Mouse (Mus musculus): ENCODE measurements at regions not wholly inside any gene's neighbourhood (a gene's known extent, or its start where the extent isn't known, plus 50 kb on each side); places are given as distances from the start of the nearest gene placed in this dataset.
A peak's percentile ranks its signal among the peaks of the same experiment; 100 is the strongest.

GRCm38 (mm10) chr8:103272305-103273079 lies 487.1 kb upstream of the Cdh11 start:
- DNase-seq: no peak

GRCm38 (mm10) chr8:103273476-103273875 lies 488.0 kb upstream of the Cdh11 start:
- DNase-seq: no peak

- DNase-seq: no peak
Measured at GRCm38 (mm10) chr8:103281801-103282200, 496.4 kb upstream of the Cdh11 start.

GRCm38 (mm10) chr8:103288561-103288974 lies 503.1 kb upstream of the Cdh11 start:
- DNase-seq: no peak

GRCm38 (mm10) chr8:103292896-103293295 lies 507.5 kb upstream of the Cdh11 start:
- no peak for DNase-seq

- peak in 1 of 2 experiments; percentile 7 for DNase-seq
Measured at GRCm38 (mm10) chr8:103306476-103307183, 521.2 kb upstream of the Cdh11 start.

- DNase-seq: no peak
Measured at GRCm38 (mm10) chr8:103313576-103313975, 528.1 kb upstream of the Cdh11 start.

- no peak for DNase-seq
Measured at GRCm38 (mm10) chr8:103314279-103315022, 529.0 kb upstream of the Cdh11 start.

GRCm38 (mm10) chr8:103315742-103316141 lies 530.3 kb upstream of the Cdh11 start:
- DNase-seq: no peak

GRCm38 (mm10) chr8:103316691-103317091 lies 531.2 kb upstream of the Cdh11 start:
- no peak for DNase-seq

GRCm38 (mm10) chr8:103317149-103317725 lies 531.8 kb upstream of the Cdh11 start:
- no peak for DNase-seq

GRCm38 (mm10) chr8:103324016-103324665 lies 538.7 kb upstream of the Cdh11 start:
- no peak for DNase-seq

GRCm38 (mm10) chr8:103331415-103331814 lies 546.0 kb upstream of the Cdh11 start:
- no peak for DNase-seq

GRCm38 (mm10) chr8:103337314-103337713 lies 551.9 kb upstream of the Cdh11 start:
- no peak for DNase-seq

- DNase-seq: no peak
Measured at GRCm38 (mm10) chr8:103339042-103339441, 553.6 kb upstream of the Cdh11 start.

- no peak for DNase-seq
Measured at GRCm38 (mm10) chr8:103339951-103340350, 554.5 kb upstream of the Cdh11 start.

- no peak for DNase-seq
Measured at GRCm38 (mm10) chr8:103343891-103344290, 558.4 kb upstream of the Cdh11 start.

- DNase-seq: no peak
Measured at GRCm38 (mm10) chr8:103344871-103345270, 559.4 kb upstream of the Cdh11 start.

GRCm38 (mm10) chr8:103347158-103347871 lies 561.9 kb upstream of the Cdh11 start:
- no peak for DNase-seq

GRCm38 (mm10) chr8:103361713-103362112 lies 576.3 kb upstream of the Cdh11 start:
- DNase-seq: peak in 1 of 2 experiments; percentile 39

- DNase-seq: peak in 1 of 2 experiments; percentile 2
Measured at GRCm38 (mm10) chr8:103370394-103370793, 585.0 kb upstream of the Cdh11 start.

GRCm38 (mm10) chr8:103373007-103373406 lies 587.6 kb upstream of the Cdh11 start:
- no peak for DNase-seq

Data from cerebellum, postnatal 25 days (tissue).